Comparison of ENCODE assay signal across 28 mouse cellular contexts in the genomic region with DNA sequence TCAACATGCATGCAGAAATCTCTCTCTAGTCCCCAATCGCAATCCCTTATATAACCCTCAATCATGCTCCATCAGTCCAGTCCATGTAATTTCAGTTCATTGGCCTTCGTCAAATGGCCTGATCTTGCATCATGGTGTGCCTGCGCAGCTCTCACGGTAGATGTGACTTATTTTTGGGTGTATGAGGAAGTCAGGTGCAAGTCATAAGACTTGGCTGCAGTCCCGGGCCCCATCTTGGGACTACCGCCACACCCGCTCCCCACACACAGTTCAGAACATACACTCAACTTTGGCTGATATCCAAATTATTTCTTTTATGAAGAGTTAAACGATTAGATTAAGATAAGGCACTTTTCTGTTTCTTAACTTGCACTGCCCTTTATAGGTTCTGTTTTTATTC.
"Had no signal": no experiment of that assay in that cellular context is flagged by ENCODE, and none has a peak within 500 bp of the region (broad histone marks: within the 10 kb centered on the region; RNA-seq: fewer than 3 reads in every experiment).

No protein-coding gene starts in this region.

- H3K4me3 ChIP-seq: limb, embryonic 10.5 days; limb, embryonic 12.5 days; limb, embryonic 13.5 days; limb, embryonic 15.5 days; liver, embryonic 12.5 days; liver, embryonic 13.5 days; liver, embryonic 15.5 days; lung, embryonic 15.5 days; megakaryocyte, embryonic 14.5 days; midbrain, embryonic 10.5 days; midbrain, embryonic 12.5 days; midbrain, embryonic 13.5 days; midbrain, embryonic 15.5 days; myocyte; neural tube, embryonic 12.5 days had no signal

- H3K9me3 ChIP-seq: limb, embryonic 10.5 days; limb, embryonic 12.5 days; limb, embryonic 13.5 days; limb, embryonic 15.5 days; liver, embryonic 12.5 days; liver, embryonic 15.5 days; lung, embryonic 15.5 days; megakaryocyte, embryonic 14.5 days; midbrain, embryonic 10.5 days; midbrain, embryonic 12.5 days; midbrain, embryonic 13.5 days; midbrain, embryonic 15.5 days; neural tube, embryonic 12.5 days had no signal

- H3K9ac ChIP-seq: limb, embryonic 12.5 days; limb, embryonic 13.5 days; limb, embryonic 15.5 days; liver, embryonic 12.5 days; liver, embryonic 13.5 days; liver, embryonic 14.5 days; liver, embryonic 15.5 days; liver, postnatal 0 days; lung, embryonic 14.5 days; lung, embryonic 15.5 days; midbrain, embryonic 12.5 days; midbrain, embryonic 13.5 days; midbrain, embryonic 15.5 days; neural tube, embryonic 12.5 days had no signal

- DNase-seq: left cerebral cortex, postnatal 4 days; liver; liver, embryonic 13.5 days; liver, postnatal 0 days; lung, adult 18-20 months; lung, adult 2 months; lung, embryonic 14.5 days; lung, postnatal 10 days; lung, postnatal 14 days; lung, postnatal 36 days; lung, postnatal 4 days; midbrain, embryonic 14.5 days had no signal

- H3K36me3 ChIP-seq: limb, embryonic 10.5 days; limb, embryonic 12.5 days; limb, embryonic 13.5 days; limb, embryonic 15.5 days; liver, embryonic 12.5 days; liver, embryonic 13.5 days; liver, embryonic 15.5 days; lung, embryonic 15.5 days; midbrain, embryonic 10.5 days; midbrain, embryonic 12.5 days; midbrain, embryonic 13.5 days; midbrain, embryonic 15.5 days; neural tube, embryonic 12.5 days had no signal

- H3K27ac ChIP-seq: limb, embryonic 10.5 days; limb, embryonic 12.5 days; limb, embryonic 13.5 days; limb, embryonic 15.5 days; liver, embryonic 12.5 days; liver, embryonic 13.5 days; liver, embryonic 14.5 days; liver, embryonic 15.5 days; lung, embryonic 15.5 days; macrophage; midbrain, embryonic 10.5 days; midbrain, embryonic 12.5 days; midbrain, embryonic 13.5 days; midbrain, embryonic 15.5 days; neural tube, embryonic 12.5 days had no signal

- H3K4me1 ChIP-seq: limb, embryonic 10.5 days; limb, embryonic 12.5 days; limb, embryonic 13.5 days; limb, embryonic 15.5 days; liver, embryonic 12.5 days; liver, embryonic 13.5 days; liver, embryonic 15.5 days; lung, embryonic 15.5 days; megakaryocyte, embryonic 14.5 days; midbrain, embryonic 10.5 days; midbrain, embryonic 12.5 days; midbrain, embryonic 13.5 days; midbrain, embryonic 15.5 days; neural tube, embryonic 12.5 days had no signal

- H3K27me3 ChIP-seq: limb, embryonic 12.5 days; limb, embryonic 13.5 days; limb, embryonic 15.5 days; liver, embryonic 12.5 days; liver, embryonic 13.5 days; liver, embryonic 15.5 days; lung, embryonic 15.5 days; megakaryocyte, embryonic 14.5 days; midbrain, embryonic 12.5 days; midbrain, embryonic 13.5 days; midbrain, embryonic 15.5 days; neural tube, embryonic 12.5 days had no signal
